Mouse (Mus musculus): ENCODE data around the gene Dhx33.

The Dhx33 gene

GRCm38 (mm10) chr11:70982030-70982429 lies 22.2 kb downstream of the Dhx33 start:
- no peak for DNase-seq (ENCODE audit: low spot score)

DNA sequence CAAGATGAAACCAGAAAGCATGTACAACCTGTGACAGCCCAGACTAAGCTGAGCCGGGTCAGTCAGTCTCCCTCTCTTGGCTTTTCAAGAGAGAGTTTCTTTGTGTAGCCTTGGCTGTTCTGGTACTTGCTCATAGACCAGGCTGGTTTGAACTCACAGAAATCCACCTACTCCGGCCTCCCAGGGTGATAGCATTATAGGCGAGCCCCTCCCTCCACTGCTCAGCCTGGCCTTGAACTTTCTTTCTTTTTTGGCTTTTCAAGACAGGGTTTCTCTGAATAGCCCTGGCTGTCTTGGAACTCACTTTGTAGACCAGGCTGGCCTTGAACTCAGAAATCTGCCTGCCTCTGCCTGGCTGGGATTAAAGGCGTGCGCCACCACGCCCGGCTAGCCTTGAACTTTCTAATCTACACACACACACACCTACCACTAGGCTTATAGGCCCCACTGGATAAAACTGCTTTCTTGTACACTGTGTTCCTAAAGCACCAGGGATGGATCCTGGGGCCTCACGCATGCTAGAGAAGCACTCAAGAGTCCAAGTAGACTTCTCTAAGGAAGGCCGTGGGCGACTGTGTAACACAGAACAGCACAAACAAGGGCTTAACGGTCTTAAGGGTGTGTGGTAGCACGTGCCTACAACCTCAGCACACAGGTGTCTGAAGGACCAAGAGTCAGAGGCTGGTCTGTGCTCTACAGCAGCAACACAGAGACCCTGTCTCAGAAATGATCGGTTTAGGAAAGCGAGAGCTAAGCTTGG lies 23.3 kb downstream of the Dhx33 start:
- no peak for DNase-seq (ENCODE audit: low spot score)

GRCm38 (mm10) chr11:70980232-70980631 lies 24.0 kb downstream of the Dhx33 start:
- DNase-seq (ENCODE audit: low spot score) = no peak

DNA sequence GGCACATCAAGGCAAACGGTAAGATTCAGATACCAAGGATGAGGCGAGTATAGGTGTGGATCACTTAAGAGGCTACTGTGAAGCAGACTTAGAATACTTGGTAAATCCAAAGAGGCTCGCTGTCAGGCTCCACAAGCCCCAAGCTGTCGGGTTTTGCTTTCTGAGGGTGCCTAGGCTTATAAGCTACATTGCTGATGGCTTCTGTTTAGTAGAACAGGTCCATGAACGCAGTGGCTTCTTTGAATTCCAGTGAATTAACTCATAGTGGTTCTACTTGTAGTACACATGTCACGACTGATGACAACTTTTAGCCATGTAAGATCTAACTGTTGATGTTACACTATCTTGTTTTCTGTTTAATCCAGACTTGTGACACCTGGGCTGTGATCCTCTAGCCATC lies 26.9 kb downstream of the Dhx33 start:
- no peak for DNase-seq (ENCODE audit: low spot score)

GRCm38 (mm10) chr11:70975193-70975592 lies 29.0 kb downstream of the Dhx33 start:
- no peak for DNase-seq (ENCODE audit: low spot score)

GRCm38 (mm10) chr11:70973947-70974346 lies 30.3 kb downstream of the Dhx33 start:
- DNase-seq (ENCODE audit: low spot score) = no peak

GRCm38 (mm10) chr11:70972586-70972985 lies 31.7 kb downstream of the Dhx33 start:
- no peak for DNase-seq (ENCODE audit: low spot score)

- DNase-seq (ENCODE audit: low spot score) = no peak
Observed at GRCm38 (mm10) chr11:70970560-70971540, 33.4 kb downstream of the Dhx33 start.

- DNase-seq (ENCODE audit: low spot score) = peak; percentile 59
Observed at GRCm38 (mm10) chr11:70969821-70970559, 34.2 kb downstream of the Dhx33 start, which contains the start of the genes Nup88 and Rpain. Gene Nup88 (minus strand): TSS chr11:70969973. Gene Rpain (plus strand): TSS chr11:70970213.

DNA sequence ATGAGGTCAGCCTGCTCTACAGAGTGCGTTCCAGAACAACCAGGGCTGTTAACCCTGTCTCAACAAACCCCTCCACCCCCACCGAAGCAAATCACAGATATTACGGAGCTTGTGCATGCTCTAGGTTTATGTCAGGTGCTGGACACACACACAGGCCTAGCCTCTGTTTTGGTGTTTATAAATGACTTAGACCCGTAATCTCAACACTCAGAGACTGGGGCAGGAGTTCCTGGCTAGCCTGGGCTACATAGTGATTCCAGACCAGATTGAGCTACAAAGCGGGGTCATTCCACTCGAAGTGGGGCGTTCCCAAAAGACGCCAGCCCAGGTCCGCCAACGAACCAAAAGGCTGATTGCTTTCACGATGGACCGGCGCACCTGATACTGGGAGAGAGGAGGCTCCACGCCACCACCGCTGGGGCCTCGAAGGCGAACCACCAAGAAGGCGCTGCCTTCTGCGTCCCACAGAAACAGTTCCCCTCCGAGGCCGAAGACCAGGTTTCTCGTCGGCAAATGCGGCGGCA lies 34.9 kb downstream of the Dhx33 start:
- DNase-seq (ENCODE audit: low spot score) = no peak

DNA sequence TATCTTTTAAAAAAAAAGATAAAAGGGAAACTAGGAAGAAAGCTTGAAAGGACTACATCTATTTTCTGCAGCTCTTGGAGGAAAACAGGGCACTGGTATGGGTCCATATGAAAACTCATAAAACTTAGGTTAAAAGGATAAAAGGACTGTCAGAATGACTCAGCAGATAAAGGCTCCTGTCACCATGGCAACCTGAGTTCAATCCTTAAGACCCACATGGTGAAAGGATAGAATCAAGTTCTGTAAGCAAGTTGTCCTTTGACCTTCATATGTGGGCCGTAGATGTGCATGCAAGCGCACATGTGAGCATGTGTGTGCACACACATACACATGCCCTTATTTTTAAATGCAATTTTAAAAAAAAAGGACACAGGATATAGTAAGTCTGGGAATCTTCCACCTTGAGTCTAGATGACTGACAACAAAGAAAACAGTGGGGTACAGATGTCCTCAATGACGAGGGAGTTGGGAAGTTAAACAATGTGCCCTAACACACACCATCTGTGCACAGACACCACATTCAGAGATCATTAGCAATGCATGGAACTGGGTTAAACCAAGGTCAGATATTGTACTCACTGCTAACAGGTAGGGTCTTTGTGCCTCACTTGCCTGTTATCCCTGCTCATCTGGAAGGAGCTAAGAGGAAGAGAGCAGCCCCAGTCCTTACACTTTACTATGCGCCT lies 39.9 kb downstream of the Dhx33 start:
- DNase-seq (ENCODE audit: low spot score) = no peak

GRCm38 (mm10) chr11:70960786-70961554 lies 43.3 kb downstream of the Dhx33 start:
- no peak for DNase-seq (ENCODE audit: low spot score)

DNA sequence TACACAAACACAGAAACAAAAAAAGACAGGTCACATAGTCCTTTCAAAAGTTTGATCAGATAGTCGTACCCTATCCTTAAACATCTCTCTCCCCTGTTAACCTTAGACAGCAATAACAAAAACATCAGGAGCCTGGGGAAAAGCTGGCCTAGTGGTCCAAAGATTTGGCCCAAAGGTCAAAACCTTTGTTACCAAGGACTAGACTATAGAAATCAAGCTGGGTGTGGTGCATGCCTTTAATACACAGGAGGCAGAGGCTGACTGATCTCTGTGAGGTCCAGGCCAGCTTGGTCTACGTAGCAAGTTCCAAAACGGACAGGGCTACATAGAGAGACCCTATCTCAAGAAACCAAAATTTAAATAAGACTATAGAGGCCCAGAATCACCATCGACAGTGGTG lies 49.5 kb downstream of the Dhx33 start:
- DNase-seq (ENCODE audit: low spot score) = no peak

- no peak for DNase-seq (ENCODE audit: low spot score)
Observed at GRCm38 (mm10) chr11:70944935-70945817, 59.1 kb downstream of the Dhx33 start.

DNA sequence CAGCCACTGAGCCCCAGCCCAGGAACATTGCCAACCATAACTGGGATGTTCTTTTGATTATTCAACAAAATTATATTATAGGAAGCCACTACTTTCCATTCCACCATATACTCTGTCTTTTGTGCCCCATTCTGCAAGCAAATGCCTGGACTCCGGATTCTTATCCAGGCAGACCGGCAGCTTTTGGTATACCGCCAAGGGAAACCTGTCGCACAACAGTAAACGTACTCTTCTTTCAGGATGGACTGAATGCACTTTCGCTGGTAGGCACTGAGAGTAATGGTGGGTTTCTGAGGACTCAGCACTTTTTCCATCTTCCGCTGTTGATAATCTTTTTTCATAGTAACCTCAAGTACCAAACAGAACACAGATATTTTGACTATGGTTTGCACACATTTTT lies 60.6 kb downstream of the Dhx33 start:
- no peak for DNase-seq (ENCODE audit: low spot score)

- no peak for DNase-seq (ENCODE audit: low spot score)
Observed at GRCm38 (mm10) chr11:70942596-70942995, 61.6 kb downstream of the Dhx33 start.

DNA sequence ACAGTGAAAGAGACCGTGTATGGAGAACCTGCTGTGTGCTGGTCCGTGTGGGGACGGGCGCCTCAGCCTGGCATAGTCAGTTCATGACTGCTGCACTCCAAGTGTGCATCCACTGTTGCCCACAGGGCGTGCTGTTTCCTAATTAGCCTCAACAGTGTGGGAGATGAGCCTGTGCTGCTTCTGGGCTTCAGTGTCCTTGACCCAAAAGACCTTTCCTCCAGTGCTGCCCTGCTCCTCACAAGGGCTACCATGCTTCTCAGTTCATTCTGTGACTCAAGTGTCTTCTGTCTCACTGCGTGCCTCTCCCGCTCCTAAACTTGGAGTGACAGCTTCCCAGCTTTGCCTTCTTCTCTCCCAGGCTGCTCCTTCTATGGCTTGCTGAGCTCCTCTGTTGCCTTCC lies 68.9 kb downstream of the Dhx33 start:
- no peak for DNase-seq (ENCODE audit: low spot score)
